Mouse (Mus musculus) liver, postnatal 0 days (tissue): ENCODE measurements at regions not wholly inside any gene's neighbourhood (a gene's known extent, or its start where the extent isn't known, plus 50 kb on each side); places are given as distances from the start of the nearest gene placed in this dataset.

Experiments used
- ATAC-seq: fragments of 200-750 bp; cut with Nextera tagmentation; 2 replicates; pipeline ENCODE4 v1.8.0; 2017; ENCODE audit warnings: mild to moderate bottlenecking, moderate library complexity
- DNase-seq: peaks from one replicate; pipeline ENCODE4 v3.0.0-alpha.2; 2016
- H3K27ac ChIP-seq: fragments of 300-500 bp; sonication (generic); 2 replicates; pipeline ENCODE4 v1.5.1; 2014; ENCODE audit warnings: antibody characterized with exemption, moderate library complexity, mild to moderate bottlenecking, low read depth
- H3K27me3 ChIP-seq: fragments of 300-500 bp; sonication (generic); 2 replicates; pipeline ENCODE4 v1.6.1; 2014; ENCODE audit warnings: low read length, control low read depth, mixed read lengths; ENCODE audit not compliant: insufficient read depth
- H3K36me3 ChIP-seq: fragments of 300-500 bp; sonication (generic); replicated peaks from 2 replicates; pipeline ENCODE4 v1.6.1; 2014; ENCODE audit warnings: mild to moderate bottlenecking, control low read depth, low read length, moderate library complexity, mixed read lengths; ENCODE audit not compliant: insufficient read depth
- H3K4me1 ChIP-seq: fragments of 300-500 bp; sonication (generic); 2 replicates; pipeline ENCODE4 v1.6.1; 2014; ENCODE audit warnings: antibody characterized with exemption, mild to moderate bottlenecking, control low read depth; ENCODE audit not compliant: insufficient read depth
- H3K4me2 ChIP-seq: fragments of 300-500 bp; sonication (generic); 2 replicates; pipeline ENCODE4 v1.6.1; 2014; ENCODE audit warnings: low read depth, mild to moderate bottlenecking, low read length, moderate library complexity, mixed read lengths
- H3K4me3 ChIP-seq: fragments of 300-500 bp; sonication (generic); 2 replicates; pipeline ENCODE4 v1.5.1; 2014; ENCODE audit warnings: low read depth, low read length
- H3K9ac ChIP-seq: fragments of 300-500 bp; sonication (generic); replicated peaks from 2 replicates; pipeline ENCODE4 v1.6.1; 2014; ENCODE audit warnings: mild to moderate bottlenecking, moderate library complexity
- H3K9me3 ChIP-seq: fragments of 300-500 bp; sonication (generic); 2 replicates; pipeline ENCODE4 v1.6.1; 2016; ENCODE audit warnings: mild to moderate bottlenecking, control low read depth, low read length, mixed read lengths
- CTCF ChIP-seq: sonication (generic); IDR thresholded peaks from 2 replicates; pipeline ENCODE4 v1.5.1; 2016; ENCODE audit warnings: antibody characterized with exemption, low read depth
- EP300 ChIP-seq: IDR thresholded peaks from 2 replicates; pipeline ENCODE4 v1.6.1; 2016; ENCODE audit warnings: antibody characterized with exemption, low read depth, mild to moderate bottlenecking
- WGBS: fragments of 180-500 bp; shearing (Covaris S2); extraction: QIAGEN DNeasy Blood & Tissue Kit; methylation state at CpG from one replicate; pipeline ENCODE4 v1.1.7; 2014; ENCODE audit not compliant: insufficient replicate concordance; 5-methylcytosine and 5-hydroxymethylcytosine counted together

- H3K27me3 ChIP-seq, result no peaks in the 10 kb centered on the region
- WGBS, result 26% methylated on average over 5 of the region's 5 CpGs
- H3K9ac ChIP-seq, result no peak overlapping the region
- H3K4me3 ChIP-seq, result no peak overlapping the region
- no peaks in the 10 kb centered on the region; the same call in 1 of the 2 replicates for H3K4me1 ChIP-seq
- H3K36me3 ChIP-seq, result no peaks in the 10 kb centered on the region
- TF ChIP-seq CTCF (no peak), EP300 (no peak)
- peak; percentile 56 for DNase-seq
- no peaks in the 10 kb centered on the region for H3K9me3 ChIP-seq
- no peak overlapping the region for H3K4me2 ChIP-seq
- peak; percentile 54 for ATAC-seq
- H3K27ac ChIP-seq, result no peak overlapping the region
These were observed 119.1 kb upstream of the Mocs1 start for GRCm38 (mm10) chr17:49309079-49309478.

- H3K27me3 ChIP-seq, result no peaks in the 10 kb centered on the region
- no peaks in the 10 kb centered on the region for H3K36me3 ChIP-seq
- no peaks in the 10 kb centered on the region; the same call in 1 of the 2 replicates for H3K4me1 ChIP-seq
- H3K4me3 ChIP-seq, result no peak overlapping the region
- H3K4me2 ChIP-seq, result no peak overlapping the region
- no peaks in the 10 kb centered on the region for H3K9me3 ChIP-seq
- no peak for ATAC-seq
- H3K9ac ChIP-seq, result no peak overlapping the region
- TF ChIP-seq CTCF (no peak), EP300 (no peak)
- H3K27ac ChIP-seq, result no peak overlapping the region
- DNase-seq, result no peak
- WGBS, result 62% methylated on average over 2 of the region's 2 CpGs
These were observed 114.0 kb upstream of the Mocs1 start for GRCm38 (mm10) chr17:49314196-49314595.

GRCm38 (mm10) chr17:49327524-49327923 is 100.6 kb upstream of the Mocs1 start:
- Histone ChIP-seq H3K27me3 (no peaks in the 10 kb centered on the region), H3K4me2 (no peak overlapping the region), H3K9me3 (no peaks in the 10 kb centered on the region), H3K36me3 (no peaks in the 10 kb centered on the region), H3K9ac (no peak overlapping the region), H3K27ac (no peak overlapping the region), H3K4me3 (no peak overlapping the region), H3K4me1 (no peaks in the 10 kb centered on the region)
- ATAC-seq, result no peak
- WGBS, result 71% methylated on average over 4 of the region's 4 CpGs
- no peak for DNase-seq
- TF ChIP-seq EP300 (no peak), CTCF (no peak)

GRCm38 (mm10) chr17:49335318-49335717 is 92.8 kb upstream of the Mocs1 start:
- 75% methylated on average over 5 of the region's 5 CpGs for WGBS
- no peaks in the 10 kb centered on the region for H3K36me3 ChIP-seq
- TF ChIP-seq CTCF (no peak), EP300 (no peak)
- no peaks in the 10 kb centered on the region for H3K9me3 ChIP-seq
- ATAC-seq (no peak), DNase-seq (no peak)
- no peak overlapping the region for H3K27ac ChIP-seq
- H3K4me2 ChIP-seq, result no peak overlapping the region
- H3K9ac ChIP-seq, result no peak overlapping the region
- no peak overlapping the region for H3K4me3 ChIP-seq
- H3K4me1 ChIP-seq, result no peaks in the 10 kb centered on the region
- H3K27me3 ChIP-seq, result no peaks in the 10 kb centered on the region

GRCm38 (mm10) chr17:49337881-49338280 is 90.3 kb upstream of the Mocs1 start:
- no peak overlapping the region for H3K27ac ChIP-seq
- TF ChIP-seq CTCF (no peak), EP300 (no peak)
- no peak overlapping the region for H3K9ac ChIP-seq
- H3K4me2 ChIP-seq, result no peak overlapping the region
- H3K9me3 ChIP-seq, result no peaks in the 10 kb centered on the region
- ATAC-seq (no peak), DNase-seq (no peak)
- H3K4me3 ChIP-seq, result no peak overlapping the region
- 90% methylated on average over 5 of the region's 5 CpGs for WGBS
- H3K36me3 ChIP-seq, result no peaks in the 10 kb centered on the region
- no peaks in the 10 kb centered on the region for H3K27me3 ChIP-seq
- no peaks in the 10 kb centered on the region for H3K4me1 ChIP-seq

- 64% methylated on average over 2 of the region's 2 CpGs for WGBS
- no peak for ATAC-seq
- no peak overlapping the region for H3K4me3 ChIP-seq
These were observed 85.5 kb upstream of the Mocs1 start for GRCm38 (mm10) chr17:49342636-49343035.

GRCm38 (mm10) chr17:49346701-49347100 is 81.5 kb upstream of the Mocs1 start:
- ATAC-seq, result no peak
- Histone ChIP-seq H3K9me3 (no peaks in the 10 kb centered on the region), H3K4me3 (no peak overlapping the region), H3K27me3 (no peaks in the 10 kb centered on the region), H3K27ac (no peak overlapping the region), H3K4me2 (no peak overlapping the region), H3K4me1 (peaks cover 3% of the 10 kb centered on the region; the same call in 1 of the 2 replicates), H3K36me3 (no peaks in the 10 kb centered on the region), H3K9ac (no peak overlapping the region)
- 73% methylated on average over 5 of the region's 5 CpGs for WGBS
- TF ChIP-seq CTCF (no peak), EP300 (no peak)
- no peak for DNase-seq

More at GRCm38 (mm10) chr17:49342636-49343035, 85.5 kb upstream of the Mocs1 start:
- DNase-seq, result no peak
- Histone ChIP-seq H3K9ac (no peak overlapping the region), H3K4me1 (no peaks in the 10 kb centered on the region), H3K9me3 (no peaks in the 10 kb centered on the region), H3K27ac (no peak overlapping the region), H3K36me3 (no peaks in the 10 kb centered on the region), H3K4me2 (no peak overlapping the region), H3K27me3 (no peaks in the 10 kb centered on the region)
- TF ChIP-seq EP300 (no peak), CTCF (no peak)
